Mouse (Mus musculus): ENCODE results near the gene Zscan2. TPM values are rescaled to one million over a fixed set of nuclear protein-coding genes. Genes with fewer than 3 reads are reported as not detected.

Zscan2 gene
- polyA plus RNA-seq, 1 experiment from 2014 or later, result 2.7 TPM

DNA sequence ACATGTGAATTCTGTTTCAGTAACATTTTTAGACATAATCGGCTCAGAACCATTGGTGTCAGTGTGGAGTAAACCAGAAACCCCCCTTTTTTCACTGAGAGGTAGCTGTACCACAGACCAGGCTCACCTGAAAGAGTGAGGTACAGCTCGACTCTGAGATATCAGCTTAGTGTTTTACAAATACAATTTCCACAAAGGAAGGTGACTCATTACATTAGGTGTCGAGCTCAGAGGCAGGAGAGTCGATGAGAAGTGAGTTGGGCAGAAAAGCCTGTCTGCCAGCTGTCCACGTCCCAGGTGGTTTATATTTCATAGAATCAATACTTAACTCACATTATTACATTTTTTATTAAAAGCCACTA, 58.9 kb downstream of the Zscan2 start:
- Histone ChIP-seq H3K27me3 (ENCODE audit: insufficient read depth, low read length) (no peaks in the 10 kb centered on the region), H3K36me3 (ENCODE audit: insufficient read depth, low read length) (peaks cover 32% of the 10 kb centered on the region), H3K4me1 (replicated peaks; ENCODE audit: insufficient read depth, low read length) (no peaks in the 10 kb centered on the region), H3K9me3 (replicated peaks; ENCODE audit: low read length) (no peaks in the 10 kb centered on the region), H3K4me2 (ENCODE audit: low read length) (no peak overlapping the region), H3K4me3 (replicated peaks; ENCODE audit: low read depth, low read length) (no peak overlapping the region), H3K9ac (ENCODE audit: low read depth, low read length) (no peak overlapping the region), H3K27ac (no peak overlapping the region)
- TF ChIP-seq CTCF (IDR thresholded peaks at IDR 0.05; ENCODE audit: low read depth), result no peak
- no peak for ATAC-seq (replicated peaks; ENCODE audit: low FRiP score, low read depth)
- 81% methylated on average over 5 of the region's 5 CpGs for WGBS
- DNase-seq (ENCODE audit: low spot score), result no peak

- no peak overlapping the region for H3K27ac ChIP-seq
- no peak for ATAC-seq (replicated peaks; ENCODE audit: low FRiP score, low read depth)
- H3K4me3 ChIP-seq (replicated peaks; ENCODE audit: low read depth, low read length), result no peak overlapping the region
- H3K9me3 ChIP-seq (replicated peaks; ENCODE audit: low read length), result no peaks in the 10 kb centered on the region
- 0 out of 2 replicates have a peak, but pooled peaks cover 31% of the 10 kb centered on the region for H3K36me3 ChIP-seq (ENCODE audit: insufficient read depth, low read length)
- no peaks in the 10 kb centered on the region for H3K27me3 ChIP-seq (ENCODE audit: insufficient read depth, low read length)
- no peak for DNase-seq (ENCODE audit: low spot score)
- no peaks in the 10 kb centered on the region for H3K4me1 ChIP-seq (replicated peaks; ENCODE audit: insufficient read depth, low read length)
- TF ChIP-seq CTCF (IDR thresholded peaks at IDR 0.05; ENCODE audit: low read depth), result no peak
- 91% methylated on average over 2 of the region's 2 CpGs for WGBS
- no peak overlapping the region for H3K4me2 ChIP-seq (ENCODE audit: low read length)
- H3K9ac ChIP-seq (ENCODE audit: low read depth, low read length), result no peak overlapping the region
Measured at GRCm38 (mm10) chr7:80923165-80923564, 62.4 kb downstream of the Zscan2 start.

Other genes starting within 250 kb of the Zscan2 start
- 18.5 and 18.9 TPM in 2 replicates for gene Crtc3, start 172.0 kb upstream of the Zscan2 start, polyA plus RNA-seq (2015; fragmentation: Nextera tagmentation; extraction: Ambion mirVana)
- gene Iqgap1, start 34.9 kb upstream of the Zscan2 start, polyA plus RNA-seq (2015; fragmentation: Nextera tagmentation; extraction: Ambion mirVana), result 77.0 and 83.7 TPM in 2 replicates
- 29.8 and 32.9 TPM in 2 replicates for gene Wdr73, start 40.3 kb downstream of the Zscan2 start, polyA plus RNA-seq (2015; fragmentation: Nextera tagmentation; extraction: Ambion mirVana)
- 9.3 and 10.5 TPM in 2 replicates for gene Nmb, start 44.2 kb downstream of the Zscan2 start, polyA plus RNA-seq (2015; fragmentation: Nextera tagmentation; extraction: Ambion mirVana)
- 222 and 226 TPM in 2 replicates for gene Sec11a, start 86.9 kb downstream of the Zscan2 start, polyA plus RNA-seq (2015; fragmentation: Nextera tagmentation; extraction: Ambion mirVana)
- 8.6 and 9.7 TPM in 2 replicates for gene Zfp592, start 132.8 kb downstream of the Zscan2 start, polyA plus RNA-seq (2015; fragmentation: Nextera tagmentation; extraction: Ambion mirVana)
- gene Alpk3, start 196.7 kb downstream of the Zscan2 start, polyA plus RNA-seq (2015; fragmentation: Nextera tagmentation; extraction: Ambion mirVana), result 0.18 and 0.22 TPM in 2 replicates